Mouse (Mus musculus): ENCODE measurements at regions not wholly inside any gene's neighbourhood (a gene's known extent, or its start where the extent isn't known, plus 50 kb on each side); places are given as distances from the start of the nearest gene placed in this dataset.

DNA sequence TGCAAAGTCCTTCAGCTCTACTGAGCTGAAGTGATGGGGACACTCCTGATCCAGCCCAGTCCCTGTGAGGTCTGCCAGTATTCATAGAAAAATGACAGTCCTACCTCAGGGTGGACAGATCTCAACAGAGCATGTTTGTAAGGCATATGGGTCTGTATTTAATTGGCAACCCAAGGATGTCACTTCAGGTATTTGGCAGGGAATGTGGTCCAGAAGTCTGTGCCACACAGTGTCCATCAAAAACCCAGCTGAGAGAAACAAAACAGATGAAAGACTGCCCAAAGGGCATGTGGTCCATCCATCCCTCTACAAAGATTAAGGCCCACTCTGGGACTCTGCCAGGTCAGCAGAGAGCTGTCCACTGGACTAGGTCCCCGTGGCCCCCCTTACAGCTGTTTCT, 229.3 kb upstream of the Cadm1 start:
- ATAC-seq (ENCODE audit: insufficient read depth, low FRiP score, low TSS enrichment), result no peak
- 87% methylated on average over 1 of the region's 1 CpGs for WGBS

DNA sequence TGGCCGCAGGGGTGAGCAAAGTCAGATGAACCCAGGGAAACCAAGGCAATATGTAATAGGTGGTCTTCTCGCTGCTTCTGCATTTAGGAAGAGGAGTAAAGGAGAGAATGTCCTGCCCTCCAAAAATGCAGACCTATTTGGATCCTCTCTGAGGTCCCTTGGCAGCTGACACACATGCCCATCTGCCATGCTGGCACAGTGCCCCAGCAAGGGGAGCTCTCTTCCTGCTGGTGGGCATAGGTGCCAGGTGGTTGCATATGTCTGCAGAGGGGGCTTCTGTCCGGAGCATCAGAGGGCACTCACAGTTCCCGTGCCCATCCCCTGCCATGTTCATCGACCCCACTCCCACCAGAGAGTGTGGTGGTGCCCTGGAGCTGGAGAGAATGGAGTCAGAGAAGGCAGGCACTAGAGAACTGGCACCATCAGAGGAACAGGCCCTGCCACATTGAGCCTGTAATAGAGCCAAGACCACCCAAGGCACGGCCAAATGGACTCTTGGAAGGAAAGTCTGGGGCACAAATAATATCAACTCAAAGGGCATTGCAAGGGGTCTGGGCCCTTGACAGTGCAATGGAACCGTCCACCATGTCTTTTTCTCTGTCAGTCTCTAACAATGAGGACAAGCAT, 222.7 kb upstream of the Cadm1 start:
- ATAC-seq (ENCODE audit: insufficient read depth, low FRiP score, low TSS enrichment) (no peak), DNase-seq (ENCODE audit: low spot score) (no peak)
- no peak overlapping the region for H3K27ac ChIP-seq (ENCODE audit: low read depth, low read length)
- H3K4me1 ChIP-seq (ENCODE audit: control insufficient read depth, insufficient read depth, low read length), result no peaks in the 10 kb centered on the region
- H3K9me3 ChIP-seq (ENCODE audit: control insufficient read depth, low read length), result no peaks in the 10 kb centered on the region
- no peaks in the 10 kb centered on the region for H3K27me3 ChIP-seq (ENCODE audit: control insufficient read depth, insufficient read depth, low read length)
- 86% methylated on average over 7 of the region's 7 CpGs for WGBS
- H3K36me3 ChIP-seq (ENCODE audit: control insufficient read depth, insufficient read depth, low read length), result no peaks in the 10 kb centered on the region
- H3K4me2 ChIP-seq (ENCODE audit: low read depth), result no peak overlapping the region
- H3K9ac ChIP-seq (ENCODE audit: low read length), result no peak overlapping the region
- no peak overlapping the region for H3K4me3 ChIP-seq (ENCODE audit: low read depth, low read length)

More for the DNA sequence above, 229.3 kb upstream of the Cadm1 start:
- Histone ChIP-seq H3K9ac (ENCODE audit: low read length) (no peak overlapping the region), H3K4me1 (ENCODE audit: control insufficient read depth, insufficient read depth, low read length) (no peaks in the 10 kb centered on the region), H3K36me3 (ENCODE audit: control insufficient read depth, insufficient read depth, low read length) (no peaks in the 10 kb centered on the region), H3K27me3 (ENCODE audit: control insufficient read depth, insufficient read depth, low read length) (no peaks in the 10 kb centered on the region), H3K4me2 (ENCODE audit: low read depth) (no peak overlapping the region), H3K4me3 (ENCODE audit: low read depth, low read length) (no peak overlapping the region), H3K27ac (ENCODE audit: low read depth, low read length) (no peak overlapping the region), H3K9me3 (ENCODE audit: control insufficient read depth, low read length) (no peaks in the 10 kb centered on the region)
- DNase-seq (ENCODE audit: low spot score), result no peak

DNA sequence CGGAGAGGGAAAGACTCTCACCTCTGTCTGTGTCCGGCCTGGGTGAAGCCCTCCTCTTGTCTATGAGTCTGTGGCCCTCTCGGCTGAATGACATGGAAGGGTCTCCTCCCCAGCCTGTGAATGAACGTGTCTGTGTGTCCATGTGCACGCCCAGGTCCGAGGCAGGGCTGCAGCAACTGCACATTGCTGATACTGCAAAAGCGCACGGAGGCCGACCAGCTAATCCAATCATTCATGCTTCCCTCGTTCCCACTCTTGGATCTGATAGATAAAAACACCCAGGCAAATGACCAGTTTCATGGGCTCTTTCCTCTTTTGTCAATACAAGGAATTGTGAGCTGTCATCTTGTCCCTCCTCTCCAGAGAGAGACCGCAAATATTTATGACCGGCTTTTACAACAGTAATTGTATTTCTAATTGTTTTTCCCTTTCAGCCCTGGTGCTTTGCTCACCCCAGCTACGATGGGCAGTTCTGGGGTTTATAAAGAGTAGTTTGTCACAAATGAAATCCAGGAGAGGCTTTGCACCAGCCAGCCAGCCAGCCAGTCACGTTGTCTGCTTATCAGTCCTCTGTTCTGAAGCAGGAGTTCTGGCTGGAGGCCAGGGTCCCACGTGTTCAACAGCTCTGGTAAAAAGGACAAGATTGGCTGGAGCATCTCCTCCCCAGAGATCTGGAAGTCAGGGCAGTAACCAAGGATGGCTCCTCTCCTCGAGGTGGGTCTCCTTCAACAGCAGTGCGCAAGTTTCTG, 222.0 kb upstream of the Cadm1 start:
- Histone ChIP-seq H3K27me3 (ENCODE audit: control insufficient read depth, insufficient read depth, low read length) (no peaks in the 10 kb centered on the region), H3K36me3 (ENCODE audit: control insufficient read depth, insufficient read depth, low read length) (no peaks in the 10 kb centered on the region), H3K4me1 (ENCODE audit: control insufficient read depth, insufficient read depth, low read length) (no peaks in the 10 kb centered on the region), H3K4me3 (ENCODE audit: low read depth, low read length) (no peak overlapping the region), H3K9me3 (ENCODE audit: control insufficient read depth, low read length) (no peaks in the 10 kb centered on the region), H3K9ac (ENCODE audit: low read length) (no peak overlapping the region), H3K27ac (ENCODE audit: low read depth, low read length) (no peak overlapping the region), H3K4me2 (ENCODE audit: low read depth) (no peak overlapping the region)
- DNase-seq (ENCODE audit: low spot score) (no peak), ATAC-seq (ENCODE audit: insufficient read depth, low FRiP score, low TSS enrichment) (no peak)
- WGBS, result 28% methylated on average over 17 of the region's 17 CpGs

DNA sequence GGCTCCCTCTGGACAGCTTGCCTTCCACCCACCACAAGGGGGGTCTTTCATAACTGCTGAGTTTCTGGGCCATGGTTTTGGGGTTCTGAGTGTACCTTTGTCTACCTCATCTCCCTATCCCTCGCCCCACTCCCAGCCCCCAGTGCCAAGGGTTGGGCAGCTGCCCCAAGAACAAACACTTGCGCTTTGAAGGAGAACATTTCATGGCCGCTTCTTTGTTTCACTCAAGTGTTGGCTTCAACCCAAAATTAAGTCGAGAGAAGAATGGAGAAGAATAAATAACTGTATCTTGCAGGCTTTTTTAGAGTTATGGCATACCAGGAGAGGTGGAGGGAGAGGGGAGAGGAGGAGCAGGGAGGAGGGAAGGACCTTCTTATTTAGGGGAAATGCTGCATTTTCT, 216.5 kb upstream of the Cadm1 start:
- Histone ChIP-seq H3K9ac (ENCODE audit: low read length) (no peak overlapping the region), H3K36me3 (ENCODE audit: control insufficient read depth, insufficient read depth, low read length) (no peaks in the 10 kb centered on the region), H3K4me1 (ENCODE audit: control insufficient read depth, insufficient read depth, low read length) (no peaks in the 10 kb centered on the region), H3K27me3 (ENCODE audit: control insufficient read depth, insufficient read depth, low read length) (no peaks in the 10 kb centered on the region), H3K4me2 (ENCODE audit: low read depth) (no peak overlapping the region), H3K4me3 (ENCODE audit: low read depth, low read length) (no peak overlapping the region), H3K27ac (ENCODE audit: low read depth, low read length) (no peak overlapping the region), H3K9me3 (ENCODE audit: control insufficient read depth, low read length) (no peaks in the 10 kb centered on the region)
- no peak for ATAC-seq (ENCODE audit: insufficient read depth, low FRiP score, low TSS enrichment)
- no peak for DNase-seq (ENCODE audit: low spot score)
- WGBS, result 85% methylated on average over 4 of the region's 4 CpGs

DNA sequence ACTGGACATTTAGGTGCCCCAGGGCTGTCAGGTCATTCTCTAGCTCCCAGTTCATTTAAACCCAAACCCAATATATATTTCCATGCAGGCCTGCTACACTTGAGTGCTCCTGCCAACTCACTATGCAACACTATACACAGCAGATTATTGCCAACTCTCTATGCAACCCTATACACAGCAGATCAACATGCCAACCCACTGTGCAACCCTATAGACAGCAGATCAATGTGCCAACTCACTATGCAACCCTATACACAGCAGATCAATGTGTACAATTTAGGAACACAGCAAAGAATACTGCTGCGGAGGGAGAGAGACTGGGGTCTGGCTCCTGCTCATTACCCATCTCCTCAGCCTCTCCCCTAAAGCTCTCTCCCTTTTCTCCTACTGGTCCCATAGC, 215.7 kb upstream of the Cadm1 start:
- Histone ChIP-seq H3K9me3 (ENCODE audit: control insufficient read depth, low read length) (no peaks in the 10 kb centered on the region), H3K36me3 (ENCODE audit: control insufficient read depth, insufficient read depth, low read length) (no peaks in the 10 kb centered on the region), H3K27ac (ENCODE audit: low read depth, low read length) (no peak overlapping the region), H3K4me2 (ENCODE audit: low read depth) (no peak overlapping the region), H3K27me3 (ENCODE audit: control insufficient read depth, insufficient read depth, low read length) (no peaks in the 10 kb centered on the region), H3K4me3 (ENCODE audit: low read depth, low read length) (no peak overlapping the region), H3K4me1 (ENCODE audit: control insufficient read depth, insufficient read depth, low read length) (no peaks in the 10 kb centered on the region), H3K9ac (ENCODE audit: low read length) (no peak overlapping the region)
- DNase-seq (ENCODE audit: low spot score), result no peak
- no peak for ATAC-seq (ENCODE audit: insufficient read depth, low FRiP score, low TSS enrichment)
- WGBS, result 100% methylated on average over 1 of the region's 1 CpGs

DNA sequence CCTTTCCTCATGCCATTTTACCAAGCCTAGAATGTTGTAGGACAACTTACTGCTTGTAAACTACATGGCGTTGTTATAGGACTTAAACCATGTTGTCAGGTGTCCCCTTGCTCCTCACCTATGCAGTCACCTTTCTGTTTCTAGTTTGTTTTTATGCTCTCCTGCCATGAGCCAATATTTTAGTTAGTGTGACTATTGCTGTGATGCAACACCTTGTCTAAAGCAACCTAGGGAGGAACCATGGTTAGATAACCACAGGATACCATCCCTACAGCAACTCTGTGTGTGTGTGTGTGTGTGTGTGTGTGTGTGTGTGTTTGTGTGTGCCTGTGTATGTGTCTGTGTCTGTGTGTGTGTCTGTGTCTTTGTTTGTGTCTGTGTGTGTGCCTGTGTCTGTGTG, 209.6 kb upstream of the Cadm1 start:
- H3K9ac ChIP-seq (ENCODE audit: low read length), result no peak overlapping the region
- no peak overlapping the region for H3K4me3 ChIP-seq (ENCODE audit: low read depth, low read length)
- no peak overlapping the region for H3K27ac ChIP-seq (ENCODE audit: low read depth, low read length)
- H3K9me3 ChIP-seq (ENCODE audit: control insufficient read depth, low read length), result no peaks in the 10 kb centered on the region
- no peaks in the 10 kb centered on the region for H3K36me3 ChIP-seq (ENCODE audit: control insufficient read depth, insufficient read depth, low read length)
- DNase-seq (ENCODE audit: low spot score), result no peak
- no peak overlapping the region for H3K4me2 ChIP-seq (ENCODE audit: low read depth)
- no peaks in the 10 kb centered on the region for H3K27me3 ChIP-seq (ENCODE audit: control insufficient read depth, insufficient read depth, low read length)
- ATAC-seq (ENCODE audit: insufficient read depth, low FRiP score, low TSS enrichment), result no peak
- WGBS, result 89% methylated on average over 1 of the region's 1 CpGs
- H3K4me1 ChIP-seq (ENCODE audit: control insufficient read depth, insufficient read depth, low read length), result no peaks in the 10 kb centered on the region

DNA sequence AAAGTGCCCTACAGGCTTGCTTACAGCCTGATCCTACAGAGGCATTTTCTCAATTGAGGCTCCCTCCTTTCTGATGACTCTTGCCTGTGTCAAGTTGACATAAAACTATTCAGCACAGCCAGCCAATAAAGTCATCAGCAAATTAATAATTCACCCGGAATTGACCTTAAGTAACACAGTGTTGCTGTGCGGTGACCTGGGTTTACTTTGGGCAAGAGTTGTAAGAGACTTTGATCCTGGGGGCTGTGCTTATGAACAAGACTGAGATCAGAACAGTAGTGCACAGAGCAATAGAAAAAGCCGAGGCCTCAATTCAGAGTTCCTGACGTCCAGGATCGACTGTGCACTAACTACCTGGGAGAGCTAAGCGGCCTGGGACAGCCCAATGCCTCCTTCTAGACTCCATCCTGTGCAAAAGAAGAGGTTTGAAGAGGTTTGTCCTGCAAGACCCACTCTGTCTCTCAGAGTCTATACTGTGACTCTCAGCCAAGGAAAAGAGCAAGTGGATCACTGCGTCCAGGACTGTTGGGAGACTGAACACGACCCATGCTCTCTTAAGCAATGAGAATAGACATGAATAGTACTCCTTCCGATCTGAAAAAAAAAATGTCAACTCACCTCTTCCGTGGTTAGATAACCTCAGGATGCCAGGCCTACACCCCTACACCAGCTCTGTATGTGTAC, 208.7 kb upstream of the Cadm1 start:
- Histone ChIP-seq H3K9ac (ENCODE audit: low read length) (no peak overlapping the region), H3K36me3 (ENCODE audit: control insufficient read depth, insufficient read depth, low read length) (no peaks in the 10 kb centered on the region), H3K27me3 (ENCODE audit: control insufficient read depth, insufficient read depth, low read length) (no peaks in the 10 kb centered on the region), H3K9me3 (ENCODE audit: control insufficient read depth, low read length) (no peaks in the 10 kb centered on the region), H3K4me2 (ENCODE audit: low read depth) (no peak overlapping the region), H3K4me3 (ENCODE audit: low read depth, low read length) (no peak overlapping the region), H3K4me1 (ENCODE audit: control insufficient read depth, insufficient read depth, low read length) (no peaks in the 10 kb centered on the region), H3K27ac (ENCODE audit: low read depth, low read length) (no peak overlapping the region)
- 65% methylated on average over 10 of the region's 10 CpGs for WGBS
- DNase-seq (ENCODE audit: low spot score) (no peak), ATAC-seq (ENCODE audit: insufficient read depth, low FRiP score, low TSS enrichment) (no peak)

DNA sequence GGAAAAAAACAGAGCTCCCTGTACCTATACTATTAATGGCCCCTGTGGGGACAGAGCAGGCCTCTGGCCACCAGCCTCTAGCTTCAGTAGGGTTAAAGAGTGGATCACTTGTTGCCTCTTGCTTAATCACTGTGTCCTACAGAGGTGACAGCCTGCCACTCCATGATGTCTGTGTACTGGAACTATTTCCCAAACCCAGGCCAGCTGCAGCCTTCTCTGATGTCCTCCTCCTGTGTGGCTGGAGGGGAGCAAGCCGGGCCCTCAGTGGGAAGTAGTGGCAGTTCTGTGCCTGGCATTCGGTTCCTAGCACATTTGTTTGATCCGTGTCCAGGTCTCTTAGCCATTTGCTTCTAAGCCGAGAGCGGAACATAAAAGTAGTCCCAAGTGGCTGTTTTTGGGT, 207.7 kb upstream of the Cadm1 start:
- Histone ChIP-seq H3K27ac (ENCODE audit: low read depth, low read length) (no peak overlapping the region), H3K4me3 (ENCODE audit: low read depth, low read length) (no peak overlapping the region), H3K9ac (ENCODE audit: low read length) (no peak overlapping the region), H3K9me3 (ENCODE audit: control insufficient read depth, low read length) (no peaks in the 10 kb centered on the region), H3K27me3 (ENCODE audit: control insufficient read depth, insufficient read depth, low read length) (no peaks in the 10 kb centered on the region), H3K4me1 (ENCODE audit: control insufficient read depth, insufficient read depth, low read length) (no peaks in the 10 kb centered on the region), H3K4me2 (ENCODE audit: low read depth) (no peak overlapping the region), H3K36me3 (ENCODE audit: control insufficient read depth, insufficient read depth, low read length) (no peaks in the 10 kb centered on the region)
- 65% methylated on average over 5 of the region's 5 CpGs for WGBS
- no peak for ATAC-seq (ENCODE audit: insufficient read depth, low FRiP score, low TSS enrichment)
- DNase-seq (ENCODE audit: low spot score), result no peak

DNA sequence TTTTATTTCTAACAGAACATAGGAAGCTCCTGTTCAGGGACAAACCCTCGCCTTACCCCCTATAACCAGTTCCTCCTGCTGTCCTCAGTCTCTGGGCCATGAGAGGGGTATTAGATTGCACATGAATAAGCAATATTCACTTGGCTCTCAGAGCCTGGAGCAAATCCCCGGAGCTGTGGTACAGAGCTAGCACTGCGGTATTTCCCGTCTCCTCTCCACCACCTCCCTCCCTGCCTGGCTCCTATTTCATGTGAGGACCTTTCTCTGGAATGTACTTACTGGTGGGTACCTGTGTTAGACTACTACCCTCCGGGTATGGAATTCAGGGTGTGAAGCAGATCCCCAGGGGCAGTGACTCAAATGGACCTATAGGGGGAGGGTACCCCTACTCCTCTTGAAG, 206.9 kb upstream of the Cadm1 start:
- H3K27me3 ChIP-seq (ENCODE audit: control insufficient read depth, insufficient read depth, low read length), result no peaks in the 10 kb centered on the region
- H3K9ac ChIP-seq (ENCODE audit: low read length), result no peak overlapping the region
- no peak overlapping the region for H3K27ac ChIP-seq (ENCODE audit: low read depth, low read length)
- ATAC-seq (ENCODE audit: insufficient read depth, low FRiP score, low TSS enrichment) (no peak), DNase-seq (ENCODE audit: low spot score) (no peak)
- 66% methylated on average over 5 of the region's 5 CpGs for WGBS
- no peaks in the 10 kb centered on the region for H3K4me1 ChIP-seq (ENCODE audit: control insufficient read depth, insufficient read depth, low read length)
- no peak overlapping the region for H3K4me3 ChIP-seq (ENCODE audit: low read depth, low read length)
- no peaks in the 10 kb centered on the region for H3K9me3 ChIP-seq (ENCODE audit: control insufficient read depth, low read length)
- H3K4me2 ChIP-seq (ENCODE audit: low read depth), result no peak overlapping the region
- H3K36me3 ChIP-seq (ENCODE audit: control insufficient read depth, insufficient read depth, low read length), result no peaks in the 10 kb centered on the region
